ENCODE assay signal across 7 mouse cellular contexts in the genomic region with DNA sequence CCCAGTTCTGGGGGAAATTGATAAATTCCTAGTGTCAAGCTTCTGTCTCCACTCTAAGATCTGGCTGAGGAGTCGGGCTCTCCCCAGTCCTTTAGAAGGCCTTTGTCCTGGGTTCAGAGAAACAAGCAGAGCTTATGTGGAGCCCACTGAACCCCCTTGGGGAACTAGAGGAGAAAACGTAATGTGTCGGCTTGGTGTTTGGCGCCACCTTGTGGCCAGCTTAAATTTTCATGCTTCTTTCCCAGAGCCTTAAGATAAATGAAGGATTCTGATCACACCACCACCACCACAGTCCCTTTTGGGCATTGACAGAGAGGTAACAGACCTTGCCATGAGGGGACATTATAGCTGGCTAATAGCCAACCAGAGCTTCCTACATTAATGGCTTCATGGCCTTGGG. TPM values are rescaled to one million over a fixed set of nuclear protein-coding genes. Genes with fewer than 3 reads are reported as not detected.
DNase-seq lines count a peak whose midpoint lies in the region; ATAC-seq lines count a peak whose summit lies in the region.

No protein-coding gene starts in this region.

- H3K9ac ChIP-seq in midbrain, embryonic 14.5 days (replicated peaks; ENCODE audit: low read length) = 0 out of 2 replicates have a peak overlapping the region, but pooled peaks have one; percentile 3
- no peak overlapping the region for H3K9ac ChIP-seq in midbrain, embryonic 15.5 days

- no peak overlapping the region for H3K27ac ChIP-seq in midbrain, embryonic 14.5 days (replicated peaks; ENCODE audit: low read depth, low read length)
- H3K27ac ChIP-seq in midbrain, embryonic 15.5 days = no peak overlapping the region

- H3K36me3 ChIP-seq in midbrain, embryonic 14.5 days (ENCODE audit: control insufficient read depth, insufficient read depth, low read length) = no peaks in the 10 kb centered on the region
- H3K36me3 ChIP-seq in midbrain, embryonic 15.5 days (replicated peaks) = no peaks in the 10 kb centered on the region

- peak; percentile 96 for DNase-seq in midbrain, embryonic 14.5 days
- peak; percentile 71 for DNase-seq in adrenal gland, postnatal 14 days
- peak; percentile 66 for DNase-seq in embryo, embryonic 11.5 days (ENCODE audit: low read depth, low spot score)
- DNase-seq in kidney, postnatal 25 days = peak; percentile 57 to 78
- peak; percentile 76 for DNase-seq in lung, postnatal 10 days
- DNase-seq in spleen, postnatal 10 days (ENCODE audit: low spot score in 2 of 2) = peak; percentile 54 to 79

- 0% methylated on average over 4 of the region's 4 CpGs for WGBS in midbrain, embryonic 14.5 days
- under 1% methylated on average over 4 of the region's 4 CpGs for WGBS in midbrain, embryonic 15.5 days

- H3K27me3 ChIP-seq in midbrain, embryonic 14.5 days (ENCODE audit: control insufficient read depth, insufficient read depth, low read length) = no peaks in the 10 kb centered on the region
- H3K27me3 ChIP-seq in midbrain, embryonic 15.5 days (replicated peaks) = no peaks in the 10 kb centered on the region

- no peaks in the 10 kb centered on the region for H3K9me3 ChIP-seq in midbrain, embryonic 14.5 days (ENCODE audit: control insufficient read depth, low read length)
- no peaks in the 10 kb centered on the region for H3K9me3 ChIP-seq in midbrain, embryonic 15.5 days

- H3K4me3 ChIP-seq in midbrain, embryonic 14.5 days (replicated peaks; ENCODE audit: low read depth, low read length) = no peak overlapping the region
- H3K4me3 ChIP-seq in midbrain, embryonic 15.5 days = no peak overlapping the region

- no peak overlapping the region for H3K4me2 ChIP-seq in midbrain, embryonic 14.5 days (ENCODE audit: low read length)
- no peak overlapping the region for H3K4me2 ChIP-seq in midbrain, embryonic 15.5 days

- peaks cover 30% of the 10 kb centered on the region for H3K4me1 ChIP-seq in midbrain, embryonic 14.5 days (ENCODE audit: control insufficient read depth, insufficient read depth, low read length)
- peaks cover 43% of the 10 kb centered on the region for H3K4me1 ChIP-seq in midbrain, embryonic 15.5 days

- ATAC-seq in midbrain, embryonic 14.5 days (ENCODE audit: low FRiP score, low TSS enrichment) = no peak
- ATAC-seq in midbrain, embryonic 15.5 days (replicated peaks) = no peak

RNA-seq across cellular contexts. Expression of a gene that starts 0.7 kb away (rescaled TPM):
- 0.23 and 0.29 TPM in 2 replicates for polyA plus RNA-seq in midbrain, embryonic 14.5 days (2014; fragmentation: Nextera tagmentation; extraction: Ambion mirVana)
- polyA plus RNA-seq in midbrain, embryonic 15.5 days (2015; fragmentation: Nextera tagmentation; extraction: Ambion mirVana) = 0.45 and 0.49 TPM in 2 replicates
- total RNA-seq in adrenal gland, postnatal 14 days (2021) = 0.15 and 0.41 TPM in 2 replicates

RNA-seq across cellular contexts. Expression of a gene that starts 3.8 kb away (rescaled TPM):
- 26.5 and 39.3 TPM in 2 replicates for polyA plus RNA-seq in midbrain, embryonic 14.5 days (2014; fragmentation: Nextera tagmentation; extraction: Ambion mirVana)
- polyA plus RNA-seq in midbrain, embryonic 15.5 days (2015; fragmentation: Nextera tagmentation; extraction: Ambion mirVana) = 28.3 and 31.9 TPM in 2 replicates
- 13.2 and 13.4 TPM in 2 replicates for total RNA-seq in adrenal gland, postnatal 14 days (2021)
